In the genomic region with DNA sequence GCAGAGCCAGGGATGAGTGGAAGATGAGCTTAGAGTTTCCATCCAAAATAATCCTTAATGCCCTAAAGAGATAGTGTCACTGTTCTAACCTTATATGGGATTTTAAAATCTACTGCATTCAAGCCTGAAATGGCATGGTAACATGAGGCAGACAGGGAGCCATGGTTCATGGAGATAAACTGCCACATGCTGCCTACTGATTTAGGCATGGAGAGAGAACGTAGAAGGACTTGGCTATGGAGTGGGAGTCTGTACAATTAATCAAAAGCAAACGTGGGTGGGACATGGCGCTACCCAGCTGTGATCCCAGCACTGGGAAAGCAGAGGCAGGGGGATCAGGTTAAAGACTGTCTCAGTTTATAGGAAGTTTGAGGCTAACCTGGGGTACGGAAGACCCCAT, we compare ENCODE assay signal across 10 mouse cellular contexts. TPM values are rescaled to one million over a fixed set of nuclear protein-coding genes. Genes with fewer than 3 reads are reported as not detected.
A peak's percentile ranks its signal among the peaks of the same experiment; 100 is the strongest.
DNase-seq lines count a peak whose midpoint lies in the region; ATAC-seq lines count a peak whose summit lies in the region.
"Had no signal": no experiment of that assay in that cellular context is flagged by ENCODE, and none has a peak within 500 bp of the region (broad histone marks: within the 10 kb centered on the region; RNA-seq: fewer than 3 reads in every experiment).

No protein-coding gene starts in this region.

- no peaks in the 10 kb centered on the region for H3K9me3 ChIP-seq in hindbrain, embryonic 16.5 days (ENCODE audit: control insufficient read depth, low read length)
- H3K9me3 ChIP-seq in hindbrain, embryonic 14.5 days (ENCODE audit: control insufficient read depth, low read length): no peaks in the 10 kb centered on the region
- H3K9me3 ChIP-seq in lung, embryonic 16.5 days (ENCODE audit: control insufficient read depth, low read length): no peaks in the 10 kb centered on the region
- no peaks in the 10 kb centered on the region for H3K9me3 ChIP-seq in stomach, embryonic 15.5 days
- H3K9me3 ChIP-seq: neural tube, embryonic 12.5 days had no signal

- WGBS in hindbrain, embryonic 16.5 days: 57% methylated on average over 4 of the region's 4 CpGs
- WGBS in hindbrain, embryonic 14.5 days: 68% methylated on average over 4 of the region's 4 CpGs
- WGBS in lung, embryonic 16.5 days: 64% methylated on average over 4 of the region's 4 CpGs
- 61% methylated on average over 4 of the region's 4 CpGs for WGBS in stomach, embryonic 15.5 days

- H3K27me3 ChIP-seq in hindbrain, embryonic 16.5 days (replicated peaks; ENCODE audit: control insufficient read depth, insufficient read depth, low read length): no peaks in the 10 kb centered on the region
- no peaks in the 10 kb centered on the region for H3K27me3 ChIP-seq in hindbrain, embryonic 14.5 days (ENCODE audit: control insufficient read depth, insufficient read depth, low read length)
- no peaks in the 10 kb centered on the region for H3K27me3 ChIP-seq in lung, embryonic 16.5 days (ENCODE audit: control insufficient read depth, insufficient read depth, low read depth, low read length)
- no peaks in the 10 kb centered on the region for H3K27me3 ChIP-seq in stomach, embryonic 15.5 days (replicated peaks)
- H3K27me3 ChIP-seq: neural tube, embryonic 12.5 days had no signal

- peaks cover 4% of the 10 kb centered on the region for H3K4me1 ChIP-seq in hindbrain, embryonic 16.5 days (ENCODE audit: control insufficient read depth, insufficient read depth, low read depth, low read length)
- no peaks in the 10 kb centered on the region for H3K4me1 ChIP-seq in hindbrain, embryonic 14.5 days (replicated peaks; ENCODE audit: control insufficient read depth, insufficient read depth, low read length)
- peaks cover 12% of the 10 kb centered on the region for H3K4me1 ChIP-seq in lung, embryonic 16.5 days (replicated peaks; ENCODE audit: control insufficient read depth, insufficient read depth, low read length)
- peaks cover 3% of the 10 kb centered on the region; the same call in 1 of the 2 replicates for H3K4me1 ChIP-seq in stomach, embryonic 15.5 days

- H3K36me3 ChIP-seq in hindbrain, embryonic 16.5 days (ENCODE audit: control insufficient read depth, insufficient read depth, low read length): no peaks in the 10 kb centered on the region
- no peaks in the 10 kb centered on the region for H3K36me3 ChIP-seq in hindbrain, embryonic 14.5 days (replicated peaks; ENCODE audit: control insufficient read depth, insufficient read depth)
- H3K36me3 ChIP-seq in lung, embryonic 16.5 days (ENCODE audit: control insufficient read depth, insufficient read depth, low read length): no peaks in the 10 kb centered on the region
- no peaks in the 10 kb centered on the region for H3K36me3 ChIP-seq in stomach, embryonic 15.5 days
- H3K36me3 ChIP-seq: neural tube, embryonic 12.5 days had no signal

- no peak overlapping the region for H3K4me3 ChIP-seq in hindbrain, embryonic 16.5 days (ENCODE audit: low read length)
- H3K4me3 ChIP-seq in hindbrain, embryonic 14.5 days (replicated peaks; ENCODE audit: low read length): no peak overlapping the region
- H3K4me3 ChIP-seq in lung, embryonic 16.5 days (ENCODE audit: low read length): no peak overlapping the region
- no peak overlapping the region for H3K4me3 ChIP-seq in stomach, embryonic 15.5 days (replicated peaks)
- H3K4me3 ChIP-seq: neural tube, embryonic 12.5 days had no signal

- ATAC-seq in hindbrain, embryonic 16.5 days: peak; percentile 13; the same call in 1 of the 2 replicates
- ATAC-seq in hindbrain, embryonic 14.5 days (ENCODE audit: low FRiP score): no peak
- no peak; the same call in 1 of the 2 replicates for ATAC-seq in lung, embryonic 16.5 days (ENCODE audit: low read depth)
- no peak for ATAC-seq in stomach, embryonic 15.5 days (ENCODE audit: insufficient read depth, low FRiP score, low read depth)
- no peak for ATAC-seq in monocyte, adult 5-6 weeks (replicated peaks; ENCODE audit: insufficient number of reproducible peaks, low FRiP score, low TSS enrichment, poor library complexity, severe bottlenecking)

- peak; percentile 15 for DNase-seq in cerebellum, postnatal 25 days
- DNase-seq in cerebellum, adult 11 months: no peak
- DNase-seq in hindbrain, embryonic 14.5 days (ENCODE audit: low spot score): no peak
- DNase-seq in lung, postnatal 25 days (ENCODE audit: low spot score): no peak

- H3K27ac ChIP-seq in hindbrain, embryonic 16.5 days (ENCODE audit: low read depth, low read length): no peak overlapping the region; the same call in 1 of the 2 replicates
- H3K27ac ChIP-seq in hindbrain, embryonic 14.5 days: no peak overlapping the region
- no peak overlapping the region for H3K27ac ChIP-seq in lung, embryonic 16.5 days (ENCODE audit: low read length)
- peak overlapping the region; percentile 59; the same call in 1 of the 2 replicates for H3K27ac ChIP-seq in stomach, embryonic 15.5 days
- H3K27ac ChIP-seq: neural tube, embryonic 12.5 days had no signal

- no peak overlapping the region for H3K9ac ChIP-seq in hindbrain, embryonic 16.5 days (ENCODE audit: low read depth, low read length)
- no peak overlapping the region for H3K9ac ChIP-seq in hindbrain, embryonic 14.5 days
- H3K9ac ChIP-seq in lung, embryonic 16.5 days (ENCODE audit: low read length): no peak overlapping the region
- H3K9ac ChIP-seq in stomach, embryonic 15.5 days: no peak overlapping the region
- H3K9ac ChIP-seq: neural tube, embryonic 12.5 days had no signal

- H3K4me2 ChIP-seq in hindbrain, embryonic 16.5 days (ENCODE audit: low read length): no peak overlapping the region
- H3K4me2 ChIP-seq in hindbrain, embryonic 14.5 days (replicated peaks): no peak overlapping the region
- H3K4me2 ChIP-seq in lung, embryonic 16.5 days (ENCODE audit: low read depth, low read length): 0 out of 2 replicates have a peak overlapping the region, but pooled peaks have one; percentile 34
- H3K4me2 ChIP-seq in stomach, embryonic 15.5 days: peak overlapping the region; percentile 33
- H3K4me2 ChIP-seq: midbrain, embryonic 11.5 days; neural tube, embryonic 12.5 days had no signal

RNA-seq across cellular contexts. Expression of gene Nemp2, which starts 32.1 kb away (rescaled TPM):
- 5.4 and 5.6 TPM in 2 replicates for polyA plus RNA-seq in hindbrain, embryonic 16.5 days (2015; fragmentation: Nextera tagmentation; extraction: Ambion mirVana)
- 7.1 and 7.2 TPM in 2 replicates for polyA plus RNA-seq in hindbrain, embryonic 14.5 days (2014; fragmentation: Nextera tagmentation; extraction: Ambion mirVana)
- polyA plus RNA-seq in lung, embryonic 16.5 days (2015; fragmentation: Nextera tagmentation; extraction: Ambion mirVana): 8.6 and 9.1 TPM in 2 replicates
- polyA plus RNA-seq in stomach, embryonic 15.5 days (2015; fragmentation: Nextera tagmentation; extraction: Ambion mirVana): 7.4 and 9.3 TPM in 2 replicates
- total RNA-seq in monocyte, adult 5-6 weeks (2017): 17.8 to 39.0 TPM (median 23.6 TPM) in 3 replicates

Comparison
In these comparisons a context has a peak if more than half of its experiments do, and no peak if none do; other contexts are left out.
1. DNase-seq: peak in cerebellum, postnatal 25 days (2 of 2); none in cerebellum, adult 11 months (single experiment), hindbrain, embryonic 14.5 days (single experiment) and lung, postnatal 25 days (single experiment).
2. H3K4me2 ChIP-seq: peak in lung, embryonic 16.5 days (single experiment) and stomach, embryonic 15.5 days (single experiment); none in hindbrain, embryonic 16.5 days (single experiment) and hindbrain, embryonic 14.5 days (single experiment).